Mouse (Mus musculus): ENCODE measurements at regions not wholly inside any gene's neighbourhood (a gene's known extent, or its start where the extent isn't known, plus 50 kb on each side); places are given as distances from the start of the nearest gene placed in this dataset.

DNA sequence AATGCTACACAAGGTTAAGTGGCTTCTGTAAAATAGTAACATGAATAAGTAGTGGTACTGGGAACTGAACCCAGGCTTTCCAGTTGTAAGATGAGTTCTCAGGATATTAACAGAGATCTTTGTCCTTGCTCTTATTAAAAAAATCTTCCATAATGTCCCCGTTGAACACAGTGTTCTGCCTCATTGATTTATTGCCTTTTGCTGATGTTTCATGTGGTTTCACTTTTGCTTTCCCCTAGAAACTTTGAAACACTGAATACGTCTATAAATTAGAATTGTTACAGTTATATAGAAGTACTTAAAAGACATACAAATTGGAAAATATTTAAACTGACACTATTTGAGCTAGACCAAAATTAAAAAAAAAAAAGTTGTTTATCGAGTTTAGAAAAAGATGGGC is 166.8 kb upstream of the Epha7 start:
- ATAC-seq (ENCODE audit: insufficient number of reproducible peaks, low FRiP score, low TSS enrichment, low read depth) (no peak), DNase-seq (ENCODE audit: low spot score) (no peak)
- Histone ChIP-seq H3K27ac (replicated peaks; ENCODE audit: low read depth, low read length) (no peak overlapping the region), H3K4me2 (ENCODE audit: low read depth, severe bottlenecking) (no peak overlapping the region), H3K27me3 (ENCODE audit: control insufficient read depth, insufficient read depth, low read length) (no peaks in the 10 kb centered on the region), H3K4me1 (ENCODE audit: control insufficient read depth, insufficient read depth, low read length) (no peaks in the 10 kb centered on the region), H3K4me3 (ENCODE audit: low read depth, low read length) (no peak overlapping the region), H3K36me3 (ENCODE audit: control insufficient read depth, insufficient read depth, low read length) (no peaks in the 10 kb centered on the region), H3K9ac (ENCODE audit: low read length) (no peak overlapping the region), H3K9me3 (ENCODE audit: control insufficient read depth, low read length) (no peaks in the 10 kb centered on the region)
- WGBS, result 59% methylated on average over 3 of the region's 3 CpGs

DNA sequence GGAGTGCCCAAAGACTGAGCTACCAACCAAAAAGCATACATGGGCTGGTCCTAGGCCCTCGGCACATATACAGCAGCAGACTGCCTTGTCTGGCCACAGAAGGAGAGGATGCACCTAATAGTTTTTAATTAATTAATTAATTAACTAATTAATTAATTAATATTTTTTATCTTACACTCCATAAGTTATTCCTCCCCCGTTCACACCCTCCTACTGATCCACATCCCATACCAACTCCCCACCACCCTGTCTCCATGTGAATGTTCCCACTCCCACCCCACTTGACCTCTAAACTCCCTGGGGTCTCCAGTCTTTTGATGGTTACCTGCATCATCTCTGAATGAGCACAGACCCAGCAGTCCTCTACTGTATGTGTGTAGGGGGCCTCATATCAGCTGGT is 153.5 kb upstream of the Epha7 start:
- no peak overlapping the region for H3K4me2 ChIP-seq (ENCODE audit: low read depth, severe bottlenecking)
- no peak overlapping the region for H3K9ac ChIP-seq (ENCODE audit: low read length)
- no peaks in the 10 kb centered on the region for H3K36me3 ChIP-seq (ENCODE audit: control insufficient read depth, insufficient read depth, low read length)
- no peaks in the 10 kb centered on the region for H3K9me3 ChIP-seq (ENCODE audit: control insufficient read depth, low read length)
- no peak for DNase-seq (ENCODE audit: low spot score)
- ATAC-seq (ENCODE audit: insufficient number of reproducible peaks, low FRiP score, low TSS enrichment, low read depth), result 0 out of 2 replicates have a peak, but pooled peaks have one; percentile 26
- H3K27me3 ChIP-seq (ENCODE audit: control insufficient read depth, insufficient read depth, low read length), result no peaks in the 10 kb centered on the region
- H3K4me3 ChIP-seq (ENCODE audit: low read depth, low read length), result no peak overlapping the region
- H3K27ac ChIP-seq (replicated peaks; ENCODE audit: low read depth, low read length), result no peak overlapping the region
- WGBS, result 81% methylated on average over 2 of the region's 2 CpGs
- H3K4me1 ChIP-seq (ENCODE audit: control insufficient read depth, insufficient read depth, low read length), result no peaks in the 10 kb centered on the region

DNA sequence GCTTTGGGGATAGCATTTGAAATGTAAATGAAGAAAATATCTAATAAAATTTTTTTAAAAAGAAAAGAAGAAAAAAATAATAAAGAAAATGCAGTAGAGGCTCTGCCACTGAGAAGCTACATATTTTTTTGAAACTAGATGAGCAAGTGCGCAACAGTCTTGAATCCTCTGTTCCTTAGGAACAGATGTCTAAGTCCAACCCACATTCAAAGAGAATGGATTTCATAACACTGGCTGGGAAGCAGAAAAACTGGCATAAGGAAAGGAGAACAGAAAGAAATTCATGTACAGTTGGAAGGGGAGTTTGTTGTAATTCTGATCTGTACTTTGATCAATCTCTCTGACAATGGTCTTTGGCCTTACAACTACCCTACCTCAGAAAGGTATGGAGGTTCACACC is 114.8 kb upstream of the Epha7 start:
- Histone ChIP-seq H3K9me3 (ENCODE audit: control insufficient read depth, low read length) (no peaks in the 10 kb centered on the region), H3K4me3 (ENCODE audit: low read depth, low read length) (no peak overlapping the region), H3K4me2 (ENCODE audit: low read depth, severe bottlenecking) (no peak overlapping the region), H3K9ac (ENCODE audit: low read length) (no peak overlapping the region), H3K4me1 (ENCODE audit: control insufficient read depth, insufficient read depth, low read length) (no peaks in the 10 kb centered on the region), H3K27ac (replicated peaks; ENCODE audit: low read depth, low read length) (no peak overlapping the region), H3K36me3 (ENCODE audit: control insufficient read depth, insufficient read depth, low read length) (no peaks in the 10 kb centered on the region), H3K27me3 (ENCODE audit: control insufficient read depth, insufficient read depth, low read length) (no peaks in the 10 kb centered on the region)
- DNase-seq (ENCODE audit: low spot score) (no peak), ATAC-seq (ENCODE audit: insufficient number of reproducible peaks, low FRiP score, low TSS enrichment, low read depth) (no peak)
- WGBS, result 100% methylated on average over 1 of the region's 1 CpGs

DNA sequence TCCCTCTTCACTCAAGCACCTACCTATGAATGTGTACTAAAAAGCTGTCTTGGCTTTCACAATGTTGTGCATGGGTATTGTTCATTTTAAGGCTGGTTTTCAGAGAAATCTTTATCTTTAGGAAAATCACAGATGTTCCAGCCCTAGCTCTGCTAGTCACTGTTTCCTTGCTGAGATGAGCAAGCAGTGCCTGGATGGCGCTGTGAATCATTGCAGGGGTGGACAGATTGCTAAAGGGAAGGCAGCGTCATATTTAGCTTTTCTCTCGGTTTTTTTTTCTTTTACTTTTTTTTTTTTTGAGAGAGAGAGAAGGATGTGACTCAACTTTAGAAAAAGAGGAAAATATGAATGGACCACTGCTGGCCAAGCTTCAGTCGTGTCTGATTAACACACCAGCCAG is 112.5 kb upstream of the Epha7 start:
- DNase-seq (ENCODE audit: low spot score) (no peak), ATAC-seq (ENCODE audit: insufficient number of reproducible peaks, low FRiP score, low TSS enrichment, low read depth) (no peak)
- no peak overlapping the region for H3K4me3 ChIP-seq (ENCODE audit: low read depth, low read length)
- H3K27ac ChIP-seq (replicated peaks; ENCODE audit: low read depth, low read length), result no peak overlapping the region
- 84% methylated on average over 4 of the region's 4 CpGs for WGBS
- H3K27me3 ChIP-seq (ENCODE audit: control insufficient read depth, insufficient read depth, low read length), result no peaks in the 10 kb centered on the region
- H3K9ac ChIP-seq (ENCODE audit: low read length), result no peak overlapping the region
- H3K4me1 ChIP-seq (ENCODE audit: control insufficient read depth, insufficient read depth, low read length), result no peaks in the 10 kb centered on the region
- H3K9me3 ChIP-seq (ENCODE audit: control insufficient read depth, low read length), result no peaks in the 10 kb centered on the region
- no peak overlapping the region for H3K4me2 ChIP-seq (ENCODE audit: low read depth, severe bottlenecking)
- H3K36me3 ChIP-seq (ENCODE audit: control insufficient read depth, insufficient read depth, low read length), result no peaks in the 10 kb centered on the region

DNA sequence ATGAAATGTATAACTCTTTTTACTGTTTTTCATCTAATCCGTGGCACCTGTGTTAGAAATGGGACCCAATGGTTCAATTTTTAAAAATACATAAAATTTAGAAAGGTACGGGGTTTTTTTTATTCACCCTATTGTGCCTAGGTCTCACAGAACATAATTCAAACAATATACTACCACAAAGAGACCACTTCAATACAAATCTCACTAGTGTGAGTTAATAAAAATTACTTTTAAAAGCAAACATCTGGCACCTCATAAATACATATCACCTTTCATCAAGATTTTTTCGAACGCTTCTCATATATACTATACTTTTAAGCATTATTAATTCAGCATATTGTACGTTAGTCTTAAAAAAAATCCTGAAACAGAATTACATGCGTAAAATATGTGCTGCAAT is 109.6 kb upstream of the Epha7 start:
- WGBS, result 53% methylated on average over 6 of the region's 6 CpGs

More for the DNA sequence above, 109.6 kb upstream of the Epha7 start:
- ATAC-seq (ENCODE audit: insufficient number of reproducible peaks, low FRiP score, low TSS enrichment, low read depth) (peak; percentile 83; the same call in 1 of the 2 replicates), DNase-seq (ENCODE audit: low spot score) (no peak)
- Histone ChIP-seq H3K9me3 (ENCODE audit: control insufficient read depth, low read length) (no peaks in the 10 kb centered on the region), H3K27ac (replicated peaks; ENCODE audit: low read depth, low read length) (no peak overlapping the region), H3K4me2 (ENCODE audit: low read depth, severe bottlenecking) (no peak overlapping the region), H3K4me3 (ENCODE audit: low read depth, low read length) (no peak overlapping the region), H3K36me3 (ENCODE audit: control insufficient read depth, insufficient read depth, low read length) (no peaks in the 10 kb centered on the region), H3K27me3 (ENCODE audit: control insufficient read depth, insufficient read depth, low read length) (no peaks in the 10 kb centered on the region), H3K4me1 (ENCODE audit: control insufficient read depth, insufficient read depth, low read length) (no peaks in the 10 kb centered on the region), H3K9ac (ENCODE audit: low read length) (no peak overlapping the region)
